Mouse (Mus musculus) liver, postnatal 0 days (tissue): Measurements from ENCODE around the gene Hey2.
A peak's percentile ranks its signal among the peaks of the same experiment; 100 is the strongest.

Source experiments
- CTCF ChIP-seq: sonication (generic); IDR thresholded peaks from 2 replicates; pipeline ENCODE4 v1.5.1; 2016; ENCODE audit warnings: antibody characterized with exemption, low read depth
- EP300 ChIP-seq: IDR thresholded peaks from 2 replicates; pipeline ENCODE4 v1.6.1; 2016; ENCODE audit warnings: antibody characterized with exemption, low read depth, mild to moderate bottlenecking

DNA sequence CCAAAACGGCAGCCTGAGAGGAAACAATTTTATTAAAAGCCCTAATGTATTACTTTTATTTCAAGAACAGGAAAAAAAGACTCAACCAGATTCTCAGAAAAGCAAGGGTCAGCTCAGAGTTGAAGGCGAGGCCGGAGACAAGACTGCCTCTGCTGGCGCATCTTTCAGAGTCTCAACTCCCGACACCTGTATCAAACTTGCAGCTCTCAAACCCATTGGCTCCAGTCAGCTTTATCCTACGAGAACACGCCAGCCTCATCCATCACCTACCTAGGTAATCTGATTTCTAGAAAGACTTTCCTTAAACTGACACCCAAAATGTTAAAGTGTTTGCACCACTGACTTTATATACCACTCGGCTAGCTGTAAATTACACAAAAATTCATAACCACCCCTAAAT is 40.6 kb downstream of the Hey2 start:
- TF ChIP-seq EP300 (no peak), CTCF (peak; percentile 52)
